Mouse (Mus musculus): Measurements from ENCODE around the gene BC025446. TPM values are rescaled to one million over a fixed set of nuclear protein-coding genes. Genes with fewer than 3 reads are reported as not detected.

The BC025446 gene
- polyA plus RNA-seq, 1 experiment from 2014 or later = 1.1 TPM

DNA sequence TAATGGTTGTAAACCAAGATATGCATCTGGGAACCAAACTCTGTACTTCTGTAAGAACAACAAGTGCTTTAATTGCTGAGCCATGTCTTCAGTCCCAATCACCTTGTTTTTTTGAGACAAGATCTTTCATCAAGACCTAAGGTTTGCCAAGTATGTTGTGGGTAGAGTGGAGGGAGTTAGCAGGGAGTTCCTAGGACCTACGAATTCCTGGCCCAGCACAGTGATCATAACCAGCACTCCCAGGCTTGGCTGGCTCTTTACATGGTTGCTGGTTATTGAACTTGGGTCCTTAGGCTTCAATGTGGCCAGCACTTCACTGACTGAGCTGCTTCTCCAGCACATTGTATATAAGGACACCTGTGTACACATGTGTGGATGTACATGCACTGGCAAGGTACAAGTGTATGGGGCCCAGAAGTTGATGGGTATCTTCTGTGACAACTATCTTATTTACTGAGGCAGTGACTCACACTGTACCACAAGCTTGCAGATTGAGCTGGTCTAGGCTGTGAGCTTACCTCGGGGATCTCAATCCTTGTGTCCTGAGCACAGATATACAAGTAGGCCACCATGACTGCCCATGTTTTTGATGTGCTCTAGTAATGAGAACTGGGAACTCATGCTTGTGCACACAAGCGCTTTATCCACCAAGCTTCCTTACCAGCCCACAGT, 54.7 kb downstream of the BC025446 start:
- Histone ChIP-seq H3K9ac (replicated peaks; ENCODE audit: low read depth, low read length) (no peak overlapping the region), H3K27ac (ENCODE audit: low read length) (no peak overlapping the region), H3K36me3 (ENCODE audit: control insufficient read depth, insufficient read depth, low read length) (no peaks in the 10 kb centered on the region), H3K9me3 (ENCODE audit: control insufficient read depth, low read depth, low read length) (no peaks in the 10 kb centered on the region), H3K27me3 (ENCODE audit: control insufficient read depth, insufficient read depth, low read length) (no peaks in the 10 kb centered on the region), H3K4me2 (replicated peaks; ENCODE audit: low read depth, low read length) (no peak overlapping the region), H3K4me3 (ENCODE audit: low read depth, low read length) (no peak overlapping the region), H3K4me1 (ENCODE audit: control insufficient read depth, insufficient read depth, low read length) (no peaks in the 10 kb centered on the region)
- no peak for ATAC-seq (ENCODE audit: insufficient number of reproducible peaks, insufficient read depth, low FRiP score, low read depth)
- WGBS = 73% methylated on average over 3 of the region's 3 CpGs

DNA sequence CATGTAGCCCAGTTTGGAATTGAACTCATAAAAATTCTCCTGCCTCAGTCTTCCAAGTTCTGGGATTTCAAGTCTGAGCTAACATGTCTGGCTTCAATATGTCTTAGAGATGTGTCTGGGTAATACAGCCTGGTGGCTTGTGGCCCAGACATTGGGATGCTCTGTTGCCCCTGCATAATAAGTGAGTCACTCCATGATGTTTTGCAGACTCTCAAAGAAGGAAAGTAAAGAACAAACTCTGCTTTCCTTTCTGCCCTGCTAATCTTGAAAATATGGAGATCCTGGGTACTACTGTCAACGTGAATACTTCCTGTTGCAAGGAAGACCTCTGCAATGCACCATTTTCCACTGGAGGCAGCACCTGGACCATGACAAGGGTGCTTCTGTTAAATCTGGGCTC, 55.2 kb downstream of the BC025446 start:
- no peak overlapping the region for H3K9ac ChIP-seq (replicated peaks; ENCODE audit: low read depth, low read length)
- no peak overlapping the region for H3K4me3 ChIP-seq (ENCODE audit: low read depth, low read length)
- ATAC-seq (ENCODE audit: insufficient number of reproducible peaks, insufficient read depth, low FRiP score, low read depth) = no peak
- 61% methylated on average over 1 of the region's 1 CpGs for WGBS
- no peak overlapping the region for H3K27ac ChIP-seq (ENCODE audit: low read length)
- H3K9me3 ChIP-seq (ENCODE audit: control insufficient read depth, low read depth, low read length) = no peaks in the 10 kb centered on the region
- H3K27me3 ChIP-seq (ENCODE audit: control insufficient read depth, insufficient read depth, low read length) = no peaks in the 10 kb centered on the region
- no peaks in the 10 kb centered on the region for H3K36me3 ChIP-seq (ENCODE audit: control insufficient read depth, insufficient read depth, low read length)
- no peak overlapping the region for H3K4me2 ChIP-seq (replicated peaks; ENCODE audit: low read depth, low read length)
- no peaks in the 10 kb centered on the region for H3K4me1 ChIP-seq (ENCODE audit: control insufficient read depth, insufficient read depth, low read length)

DNA sequence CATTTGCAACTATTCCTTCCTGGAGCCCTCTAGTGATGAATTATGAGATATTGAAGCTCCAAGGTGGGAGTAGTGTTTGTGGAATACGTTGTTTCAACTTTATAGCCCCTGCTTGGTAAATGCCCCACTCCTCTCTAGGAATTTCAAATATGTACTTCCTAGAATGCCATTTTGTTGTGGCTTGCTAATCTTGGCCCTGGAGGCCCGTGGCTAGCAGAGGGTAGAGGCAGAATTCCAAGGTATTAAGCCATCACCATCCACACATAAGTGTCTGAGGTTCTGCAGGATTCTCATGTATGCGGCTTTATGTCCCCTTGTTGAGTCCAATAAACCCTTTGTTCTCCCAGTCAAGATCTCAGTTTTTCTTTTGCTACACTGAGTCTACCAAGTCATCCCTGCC, 55.7 kb downstream of the BC025446 start:
- no peak overlapping the region for H3K9ac ChIP-seq (replicated peaks; ENCODE audit: low read depth, low read length)
- WGBS = 58% methylated on average over 3 of the region's 3 CpGs
- no peaks in the 10 kb centered on the region for H3K4me1 ChIP-seq (ENCODE audit: control insufficient read depth, insufficient read depth, low read length)
- H3K4me3 ChIP-seq (ENCODE audit: low read depth, low read length) = no peak overlapping the region
- H3K27me3 ChIP-seq (ENCODE audit: control insufficient read depth, insufficient read depth, low read length) = no peaks in the 10 kb centered on the region
- H3K9me3 ChIP-seq (ENCODE audit: control insufficient read depth, low read depth, low read length) = no peaks in the 10 kb centered on the region
- no peak overlapping the region for H3K27ac ChIP-seq (ENCODE audit: low read length)
- ATAC-seq (ENCODE audit: insufficient number of reproducible peaks, insufficient read depth, low FRiP score, low read depth) = no peak
- H3K36me3 ChIP-seq (ENCODE audit: control insufficient read depth, insufficient read depth, low read length) = no peaks in the 10 kb centered on the region
- H3K4me2 ChIP-seq (replicated peaks; ENCODE audit: low read depth, low read length) = no peak overlapping the region

Other genes starting within 250 kb of the BC025446 start
- not detected in 2 replicates for gene Ly6i, start 232.9 kb upstream of the BC025446 start, polyA plus RNA-seq (2014; fragmentation: Nextera tagmentation; extraction: Ambion mirVana)
- gene Ly6a, start 218.3 kb upstream of the BC025446 start, polyA plus RNA-seq (2014; fragmentation: Nextera tagmentation; extraction: Ambion mirVana) = 3.8 and 4.2 TPM in 2 replicates
- gene Ly6c1, start 167.5 kb upstream of the BC025446 start, polyA plus RNA-seq (2014; fragmentation: Nextera tagmentation; extraction: Ambion mirVana) = 10.5 and 12.8 TPM in 2 replicates
- gene Ly6c2, start 104.4 kb upstream of the BC025446 start, polyA plus RNA-seq (2014; fragmentation: Nextera tagmentation; extraction: Ambion mirVana) = 1.4 and 2.1 TPM in 2 replicates
- not detected in 2 replicates for gene Ly6g, start 61.1 kb upstream of the BC025446 start, polyA plus RNA-seq (2014; fragmentation: Nextera tagmentation; extraction: Ambion mirVana)
- gene Ly6f, start 52.0 kb downstream of the BC025446 start, polyA plus RNA-seq (2014; fragmentation: Nextera tagmentation; extraction: Ambion mirVana) = not detected in 2 replicates